Mouse (Mus musculus) E14TG2a.4 (cell line): ENCODE results near the gene Gm42372.

Experiments
- CTCF ChIP-seq: conservative IDR thresholded peaks from 2 replicates; pipeline ENCODE4 v1.5.1; 2014; ENCODE audit warnings: low read length
- NANOG ChIP-seq: IDR thresholded peaks from 2 replicates; pipeline ENCODE4 v1.6.1; 2014; ENCODE audit warnings: borderline replicate concordance, low read length, mixed read lengths
- POU5F1 ChIP-seq: IDR thresholded peaks from 2 replicates; pipeline ENCODE4 v1.6.1; 2014; ENCODE audit warnings: low read length, borderline replicate concordance

- no peak for TF ChIP-seq CTCF
- no peak for TF ChIP-seq POU5F1
- TF ChIP-seq NANOG, result no peak
Observed at GRCm38 (mm10) chr7:16992451-16992807, 9.5 kb downstream of the Gm42372 start, which contains the start of gene Ccdc8.
